Mouse (Mus musculus): ENCODE measurements around the gene Pbx4.

Gene Pbx4

GRCm38 (mm10) chr8:69901484-69902162 lies 69.3 kb downstream of the Pbx4 start:
- peak; percentile 92 to 97 for DNase-seq

- peak in 1 of 2 experiments; percentile 51 for DNase-seq
Observed at GRCm38 (mm10) chr8:69902163-69903062, 70.1 kb downstream of the Pbx4 start, which contains the start of the genes Tssk6, Ndufa13 and Yjefn3. Gene Tssk6, plus strand, starts transcription at chr8:69902184. Gene Ndufa13, minus strand, starts transcription at chr8:69902558. Gene Yjefn3, minus strand, starts transcription at chr8:69902712.

- DNase-seq = peak; percentile 94 to 96
Observed at GRCm38 (mm10) chr8:69903063-69903542, 70.8 kb downstream of the Pbx4 start.

- no peak for DNase-seq
Observed at GRCm38 (mm10) chr8:69904096-69904495, 71.8 kb downstream of the Pbx4 start.

- no peak for DNase-seq
Observed at GRCm38 (mm10) chr8:69906260-69906659, 74.0 kb downstream of the Pbx4 start.

GRCm38 (mm10) chr8:69907106-69907505 lies 74.8 kb downstream of the Pbx4 start:
- no peak for DNase-seq

GRCm38 (mm10) chr8:69911917-69912316 lies 79.6 kb downstream of the Pbx4 start:
- no peak for DNase-seq

- DNase-seq = no peak
Observed at GRCm38 (mm10) chr8:69912478-69913074, 80.3 kb downstream of the Pbx4 start.

- DNase-seq = no peak
Observed at GRCm38 (mm10) chr8:69914526-69914925, 82.2 kb downstream of the Pbx4 start.

- no peak for DNase-seq
Observed at GRCm38 (mm10) chr8:69915748-69916147, 83.5 kb downstream of the Pbx4 start.

GRCm38 (mm10) chr8:69918506-69918905 lies 86.2 kb downstream of the Pbx4 start:
- DNase-seq = no peak

GRCm38 (mm10) chr8:69919010-69919409 lies 86.7 kb downstream of the Pbx4 start:
- DNase-seq = peak; percentile 21 to 67

GRCm38 (mm10) chr8:69919876-69920662 lies 87.8 kb downstream of the Pbx4 start:
- peak; percentile 68 to 72 for DNase-seq

- no peak for DNase-seq
Observed at GRCm38 (mm10) chr8:69921141-69921540, 88.8 kb downstream of the Pbx4 start.
